Mouse (Mus musculus) G1E (cell line): ENCODE data around the gene Elf3. TPM values are rescaled to one million over a fixed set of nuclear protein-coding genes. Genes with fewer than 3 reads are reported as not detected.
"Not testable (repeated sequence)": the region's sequence is repeated elsewhere in the genome, so short reads cannot be mapped to it uniquely, and the experiment has no call there.

Source experiments
- ATAC-seq: 2 replicates; pipeline ENCODE4 v1.8.0; 2016; ENCODE audit warnings: mild to moderate bottlenecking; ENCODE audit not compliant: insufficient number of reproducible peaks, poor library complexity, low FRiP score, severe bottlenecking; ENCODE audit errors: extremely low read depth
- DNase-seq: peaks from one replicate; pipeline ENCODE4 v3.0.0; 2012; ENCODE audit warnings: low spot score
- H3K27me3 ChIP-seq: 2 replicates; pipeline ENCODE4 v1.6.1; 2012; ENCODE audit warnings: mild to moderate bottlenecking, low read length, inconsistent platforms; ENCODE audit not compliant: insufficient read depth
- H3K36me3 ChIP-seq: replicated peaks from 2 replicates; pipeline ENCODE3; 2012; ENCODE audit warnings: mild to moderate bottlenecking, inconsistent platforms
- H3K4me1 ChIP-seq: 2 replicates; pipeline ENCODE4 v1.6.1; 2012; ENCODE audit warnings: low read depth, low read length, inconsistent platforms, mixed read lengths; ENCODE audit not compliant: insufficient read depth
- H3K4me3 ChIP-seq: 2 replicates; pipeline ENCODE4 v1.5.1; 2012; ENCODE audit warnings: low read depth, mild to moderate bottlenecking, inconsistent platforms, low read length, moderate library complexity, mixed read lengths
- H3K9me3 ChIP-seq: replicated peaks from 2 replicates; pipeline ENCODE4 v1.6.1; 2012; ENCODE audit warnings: inconsistent platforms
- CTCF ChIP-seq: IDR thresholded peaks from 2 replicates; pipeline ENCODE4 v1.5.1; 2012; ENCODE audit warnings: low read depth, low read length, inconsistent platforms, mixed read lengths
- GATA1 ChIP-seq: IDR thresholded peaks from 2 replicates; pipeline ENCODE4 v1.6.1; 2012; ENCODE audit warnings: borderline replicate concordance, low read length, inconsistent platforms, mixed read lengths
- GATA2 ChIP-seq: IDR thresholded peaks from 2 replicates; pipeline ENCODE4 v1.6.1; 2012; ENCODE audit warnings: low read depth, low read length, inconsistent platforms, borderline replicate concordance
- POLR2AphosphoS5 ChIP-seq: IDR thresholded peaks from 2 replicates; pipeline ENCODE4 v1.6.1; 2012; ENCODE audit warnings: low read depth, low read length, inconsistent platforms; ENCODE audit not compliant: insufficient replicate concordance
- TAL1 ChIP-seq: conservative IDR thresholded peaks from 2 replicates; pipeline ENCODE4 v1.6.1; 2012; ENCODE audit warnings: low read depth, low read length, inconsistent platforms, mixed read lengths
- polyA plus RNA-seq: library from polyadenylated mRNA; stranded (reverse); fragments of >175 nt; gene quantifications from 2 replicates; pipeline ENCODE4 v1.2.3, GENCODE M21; 2012
- total RNA-seq, 2 experiments: library from RNA; stranded (forward) in 1 of 2; stranded (reverse) in 1 of 2; fragments of 200-1000 nt in 1 of 2; fragments of >200 nt in 1 of 2; fragmentation: Nextera tagmentation in 1 of 2; gene quantifications; 2 replicates each; pipeline ENCODE4 v1.2.3; 2014 to 2017

Gene Elf3
- total and polyA plus RNA-seq, 3 experiments, result not detected

DNA sequence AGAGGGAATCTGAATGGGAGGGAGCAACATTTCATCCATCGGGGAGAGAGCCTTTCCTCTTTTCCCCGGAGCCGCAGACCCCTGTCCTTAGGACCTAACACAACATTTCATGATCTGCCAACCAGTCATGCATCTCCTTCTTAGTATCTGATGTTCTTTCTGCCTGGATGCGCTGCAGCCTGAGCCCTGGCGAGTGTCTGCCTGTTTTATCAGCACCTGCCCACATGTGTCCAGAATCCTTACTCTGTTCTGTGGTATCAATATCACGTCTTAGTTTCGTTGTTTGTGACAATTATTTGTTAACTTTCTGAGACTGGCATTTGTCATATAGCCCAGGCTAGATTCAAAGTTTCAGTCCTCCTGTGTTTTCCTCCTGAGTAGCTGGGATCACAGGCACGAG, 14.4 kb downstream of the Elf3 start:
- H3K4me3 ChIP-seq, result no peak overlapping the region
- no peaks in the 10 kb centered on the region for H3K36me3 ChIP-seq
- TF ChIP-seq TAL1, result no peak
- no peak for TF ChIP-seq POLR2AphosphoS5
- no peak for TF ChIP-seq CTCF
- TF ChIP-seq GATA1, result no peak
- no peak for TF ChIP-seq GATA2
- no peaks in the 10 kb centered on the region for H3K9me3 ChIP-seq
- peaks cover 2% of the 10 kb centered on the region; the same call in 1 of the 2 replicates for H3K4me1 ChIP-seq
- DNase-seq, result no peak
- ATAC-seq, result no peak
- H3K27me3 ChIP-seq, result peaks cover 42% of the 10 kb centered on the region

DNA sequence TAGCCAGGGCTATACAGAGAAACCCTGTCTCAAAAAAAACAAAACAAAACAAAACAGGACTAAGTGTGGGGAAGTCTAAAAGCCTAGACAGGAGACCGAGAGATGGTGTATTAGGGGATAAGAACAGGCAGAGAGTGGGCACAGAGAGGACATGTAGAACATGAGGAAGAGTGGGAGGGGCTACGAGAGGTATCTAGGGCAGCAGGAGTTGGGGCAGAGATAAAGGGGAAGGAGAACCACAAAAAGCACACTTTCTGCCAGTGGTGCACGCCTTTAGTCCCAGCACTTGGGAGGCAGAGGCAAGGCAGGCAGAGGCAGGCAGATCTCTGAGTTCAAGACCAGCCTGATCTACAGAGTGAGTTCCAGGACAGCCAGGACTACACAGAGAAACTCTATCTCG, 18.2 kb downstream of the Elf3 start:
- not testable (repeated sequence) for H3K36me3 ChIP-seq, H3K4me3 ChIP-seq, H3K9me3 ChIP-seq, ATAC-seq, H3K4me1 ChIP-seq, DNase-seq
- H3K27me3 ChIP-seq, result peaks cover 35% of the 10 kb centered on the region

DNA sequence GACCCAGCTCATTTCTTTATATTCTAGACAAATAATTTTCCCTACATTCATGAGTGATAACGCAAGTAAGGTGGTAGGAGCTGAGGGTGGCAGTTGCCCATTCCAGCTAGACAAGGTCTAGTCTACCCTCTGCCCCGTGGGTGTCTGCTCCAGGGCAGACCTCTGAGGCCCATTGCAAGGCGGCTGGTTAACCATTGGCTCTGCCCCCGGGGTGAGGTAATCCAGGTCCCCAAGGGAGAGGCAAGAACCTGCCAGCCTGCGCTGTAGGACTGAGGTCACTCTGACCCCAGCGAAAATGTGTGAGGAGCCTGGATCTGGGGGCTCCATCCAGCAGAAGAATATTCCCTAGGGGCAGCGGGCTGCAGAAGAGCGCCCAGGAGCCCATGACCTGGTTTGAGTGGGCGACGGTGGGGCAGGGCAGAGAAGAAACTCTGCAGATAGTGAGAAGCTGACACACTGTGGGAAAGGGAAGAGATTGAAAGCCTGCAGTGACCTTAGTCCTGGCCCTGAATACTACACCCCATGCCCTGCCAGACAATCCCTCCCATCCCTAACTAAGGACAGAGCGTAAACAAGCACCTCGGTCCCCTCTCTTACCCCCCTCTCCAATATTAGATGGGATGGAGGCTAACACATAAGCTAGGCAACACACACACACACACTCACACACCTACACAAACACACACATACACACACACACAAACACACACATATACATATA, 21.1 kb downstream of the Elf3 start:
- no peak overlapping the region for H3K4me3 ChIP-seq
- TF ChIP-seq POLR2AphosphoS5 (no peak), GATA1 (no peak), CTCF (no peak), GATA2 (no peak), TAL1 (no peak)
- no peaks in the 10 kb centered on the region for H3K9me3 ChIP-seq
- H3K27me3 ChIP-seq, result peaks cover 29% of the 10 kb centered on the region
- ATAC-seq (no peak), DNase-seq (no peak)
- no peaks in the 10 kb centered on the region for H3K36me3 ChIP-seq
- H3K4me1 ChIP-seq, result peaks cover 2% of the 10 kb centered on the region; the same call in 1 of the 2 replicates

DNA sequence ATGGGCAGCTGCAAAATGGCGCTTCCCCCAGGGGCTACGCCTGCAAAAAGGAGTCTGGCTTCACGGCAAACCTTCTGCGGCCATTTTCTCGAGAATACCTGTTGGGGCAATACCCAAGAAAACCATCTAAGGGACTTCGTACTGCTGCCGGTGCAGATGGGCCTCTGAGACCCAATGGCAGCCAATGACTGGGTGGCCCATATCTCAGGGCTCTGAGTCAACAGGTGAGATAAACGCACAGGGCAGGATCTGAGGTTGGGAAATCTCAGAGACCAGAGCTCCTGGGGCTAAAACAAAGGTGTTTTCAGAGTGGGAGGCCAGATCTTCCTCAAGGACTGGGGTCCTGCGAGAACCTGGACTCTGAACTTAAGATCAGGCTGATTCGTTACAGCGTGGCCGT, 23.6 kb downstream of the Elf3 start:
- ATAC-seq (no peak), DNase-seq (no peak)
- H3K36me3 ChIP-seq, result no peaks in the 10 kb centered on the region
- no peaks in the 10 kb centered on the region for H3K4me1 ChIP-seq
- no peak overlapping the region for H3K4me3 ChIP-seq
- H3K27me3 ChIP-seq, result peaks cover 24% of the 10 kb centered on the region
- no peak for TF ChIP-seq GATA2
- TF ChIP-seq GATA1, result no peak
- TF ChIP-seq CTCF, result no peak
- TF ChIP-seq TAL1, result no peak
- no peak for TF ChIP-seq POLR2AphosphoS5
- H3K9me3 ChIP-seq, result no peaks in the 10 kb centered on the region

DNA sequence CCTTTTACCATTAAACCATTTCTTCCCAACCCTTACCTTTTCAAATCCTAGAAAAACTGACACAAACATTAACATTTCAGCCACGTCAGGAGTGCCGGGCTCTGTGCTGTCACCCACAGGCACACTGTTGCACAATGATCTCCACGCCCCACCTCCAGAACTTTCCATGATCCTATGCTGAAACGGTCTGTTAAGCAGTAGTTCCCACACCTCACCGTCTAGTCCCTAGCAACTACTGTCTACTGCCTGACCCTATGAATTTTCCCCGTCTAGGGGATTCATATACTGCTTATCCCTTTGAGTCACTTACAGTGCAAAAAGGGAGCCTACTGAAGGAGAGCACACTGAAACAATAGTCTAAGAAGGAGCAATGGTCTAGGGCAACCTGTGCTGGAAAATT, 24.4 kb downstream of the Elf3 start:
- Histone ChIP-seq H3K4me3 (no peak overlapping the region), H3K36me3 (no peaks in the 10 kb centered on the region), H3K27me3 (peaks cover 20% of the 10 kb centered on the region), H3K4me1 (no peaks in the 10 kb centered on the region), H3K9me3 (no peaks in the 10 kb centered on the region)
- ATAC-seq (no peak), DNase-seq (no peak)
- TF ChIP-seq GATA1 (no peak), POLR2AphosphoS5 (no peak)

DNA sequence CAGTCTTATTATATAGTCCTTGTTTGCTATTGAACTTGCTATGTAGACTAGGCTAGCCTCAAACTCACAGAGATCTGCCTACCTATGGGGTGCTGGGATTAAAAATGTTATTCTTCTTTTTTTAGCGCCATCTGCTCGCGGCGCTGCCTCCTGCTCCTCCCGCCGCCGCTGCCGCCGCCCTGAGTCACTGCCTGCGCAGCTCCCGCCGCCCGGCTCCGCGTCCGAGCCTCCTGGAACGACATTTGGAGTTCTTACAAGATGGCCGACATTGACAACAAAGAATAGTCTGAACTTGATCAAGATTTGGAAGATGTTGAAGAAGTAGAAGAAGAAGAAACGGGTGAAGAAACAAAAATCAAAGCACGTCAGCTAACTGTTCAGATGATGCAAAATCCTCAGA, 26.5 kb downstream of the Elf3 start:
- not testable (repeated sequence) for H3K9me3 ChIP-seq, H3K36me3 ChIP-seq, ATAC-seq, DNase-seq, H3K4me3 ChIP-seq, H3K4me1 ChIP-seq
- peaks cover 26% of the 10 kb centered on the region for H3K27me3 ChIP-seq

DNA sequence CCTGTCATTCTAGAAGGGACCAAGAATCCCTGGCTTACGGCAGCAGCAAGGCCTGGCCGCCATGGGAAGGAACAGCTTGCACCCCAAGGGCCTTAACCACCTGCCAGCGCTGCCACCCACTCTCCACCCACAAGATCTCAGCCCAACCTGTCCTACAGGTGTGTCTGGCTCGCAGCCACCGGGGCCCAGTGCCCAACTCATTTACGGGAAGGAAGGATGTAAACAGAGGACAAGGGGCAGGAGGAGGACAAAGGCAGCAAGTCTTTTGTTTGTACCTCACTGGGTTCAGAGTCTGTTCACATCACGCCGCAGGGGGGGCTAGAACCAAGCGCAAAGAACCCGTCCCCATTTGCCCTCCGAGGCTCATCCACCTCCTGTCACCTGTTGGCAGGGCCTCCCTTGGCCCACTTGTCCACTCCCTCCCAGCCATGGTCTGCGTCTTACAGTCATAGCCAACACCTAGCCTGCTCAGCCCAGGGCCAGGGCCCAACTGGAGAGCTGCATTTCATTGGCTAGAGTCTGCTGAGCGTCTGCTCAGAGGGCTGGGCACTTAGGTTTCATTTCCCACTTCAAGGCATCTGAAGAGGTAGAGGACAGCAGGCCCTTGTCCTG, 30.9 kb downstream of the Elf3 start:
- Histone ChIP-seq H3K4me1 (no peaks in the 10 kb centered on the region; the same call in 1 of the 2 replicates), H3K9me3 (no peaks in the 10 kb centered on the region), H3K4me3 (no peak overlapping the region), H3K27me3 (peaks cover 49% of the 10 kb centered on the region), H3K36me3 (no peaks in the 10 kb centered on the region)
- DNase-seq (no peak), ATAC-seq (no peak)
- TF ChIP-seq GATA2 (no peak), GATA1 (no peak), CTCF (no peak), POLR2AphosphoS5 (no peak)
